Mouse (Mus musculus) limb, embryonic 13.5 days (tissue): Measurements from ENCODE around the gene Gper1. TPM values are rescaled to one million over a fixed set of nuclear protein-coding genes. Genes with fewer than 3 reads are reported as not detected.

ENCODE experiments used
- ATAC-seq: fragments of 200-750 bp; cut with Nextera tagmentation; 2 replicates; pipeline ENCODE4 v1.8.0; 2017; ENCODE audit warnings: low read depth, moderate number of reproducible peaks, moderate TSS enrichment; ENCODE audit not compliant: low FRiP score
- H3K27ac ChIP-seq: fragments of 300-500 bp; sonication (generic); 2 replicates; pipeline ENCODE4 v1.5.1; 2015; ENCODE audit warnings: inconsistent platforms, mild to moderate bottlenecking, moderate library complexity
- H3K27me3 ChIP-seq: fragments of 300-500 bp; sonication (generic); 2 replicates; pipeline ENCODE4 v1.6.1; 2015; ENCODE audit warnings: mild to moderate bottlenecking, inconsistent platforms
- H3K36me3 ChIP-seq: fragments of 300-500 bp; sonication (generic); 2 replicates; pipeline ENCODE4 v1.6.1; 2015; ENCODE audit warnings: inconsistent platforms, mild to moderate bottlenecking, moderate library complexity
- H3K4me1 ChIP-seq: fragments of 300-500 bp; sonication (generic); 2 replicates; pipeline ENCODE4 v1.6.1; 2015; ENCODE audit warnings: inconsistent platforms
- H3K4me2 ChIP-seq: fragments of 300-500 bp; sonication (generic); replicated peaks from 2 replicates; pipeline ENCODE4 v1.6.1; 2015; ENCODE audit warnings: inconsistent platforms, mild to moderate bottlenecking, moderate library complexity
- H3K4me3 ChIP-seq: fragments of 300-500 bp; sonication (generic); 2 replicates; pipeline ENCODE4 v1.5.1; 2015; ENCODE audit warnings: moderate library complexity, mild to moderate bottlenecking, inconsistent platforms
- H3K9ac ChIP-seq: fragments of 300-500 bp; sonication (generic); 2 replicates; pipeline ENCODE4 v1.6.1; 2015; ENCODE audit warnings: mild to moderate bottlenecking, inconsistent platforms
- H3K9me3 ChIP-seq: fragments of 300-500 bp; sonication (generic); 2 replicates; pipeline ENCODE4 v1.6.1; 2016; ENCODE audit warnings: inconsistent platforms
- WGBS: fragments of 180-500 bp; shearing (Covaris S2); methylation state at CpG from one replicate; pipeline ENCODE4 v1.1.7; 2015; 5-methylcytosine and 5-hydroxymethylcytosine counted together
- polyA plus RNA-seq: library from polyadenylated mRNA; unstranded; fragments of >200 nt; fragmentation: Nextera tagmentation; extraction: Ambion mirVana; gene quantifications from 2 replicates; pipeline ENCODE4 v1.2.1, GENCODE M21; 2015

Gper1 gene
- polyA plus RNA-seq, 1 experiment from 2014 or later: 3.5 TPM

DNA sequence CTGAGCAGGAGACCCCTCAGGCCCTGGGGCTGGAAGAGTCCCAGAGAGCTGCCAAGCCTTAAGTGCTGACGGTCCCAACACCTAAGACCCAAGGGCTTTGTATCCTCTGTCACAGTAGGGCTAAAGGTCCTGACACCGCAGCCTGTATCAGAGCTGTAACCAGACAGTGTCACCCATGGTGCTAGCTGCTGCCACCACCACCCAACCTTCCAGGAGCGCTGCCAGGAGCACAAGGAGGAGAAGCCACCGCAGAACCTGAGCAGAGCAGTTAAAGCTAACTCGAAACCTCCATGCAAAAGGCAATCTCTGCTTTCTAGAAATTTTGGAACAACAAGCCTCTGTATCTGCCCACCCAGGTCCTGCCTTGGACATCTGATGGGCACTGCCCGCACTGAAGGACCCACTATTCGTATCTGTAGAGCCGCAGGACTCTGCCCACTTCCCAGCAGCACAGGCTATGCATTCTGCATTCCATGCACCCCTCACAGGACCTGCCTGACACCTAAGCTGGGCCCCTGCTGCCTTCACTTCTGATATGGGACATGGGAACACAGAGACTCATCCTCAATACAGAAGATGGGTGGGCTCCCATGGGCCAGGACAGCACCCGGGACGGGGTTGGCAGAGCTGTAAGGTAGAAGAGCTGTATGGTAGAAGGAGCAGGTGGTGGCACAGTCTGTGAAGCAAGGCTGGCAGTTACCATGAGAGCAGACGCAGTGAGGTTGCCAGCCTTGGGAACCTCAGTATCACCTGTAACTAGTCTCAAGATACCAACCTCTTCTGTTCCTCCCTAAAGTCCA, 18.2 kb downstream of the Gper1 start:
- no peaks in the 10 kb centered on the region for H3K27me3 ChIP-seq
- no peaks in the 10 kb centered on the region for H3K9me3 ChIP-seq
- WGBS: 91% methylated on average over 11 of the region's 11 CpGs
- H3K4me3 ChIP-seq: no peak overlapping the region
- no peak for ATAC-seq
- H3K4me1 ChIP-seq: peaks cover 5% of the 10 kb centered on the region; the same call in 1 of the 2 replicates
- no peak overlapping the region for H3K27ac ChIP-seq
- H3K4me2 ChIP-seq: no peak overlapping the region
- H3K9ac ChIP-seq: no peak overlapping the region
- peaks cover 5% of the 10 kb centered on the region; the same call in 1 of the 2 replicates for H3K36me3 ChIP-seq

DNA sequence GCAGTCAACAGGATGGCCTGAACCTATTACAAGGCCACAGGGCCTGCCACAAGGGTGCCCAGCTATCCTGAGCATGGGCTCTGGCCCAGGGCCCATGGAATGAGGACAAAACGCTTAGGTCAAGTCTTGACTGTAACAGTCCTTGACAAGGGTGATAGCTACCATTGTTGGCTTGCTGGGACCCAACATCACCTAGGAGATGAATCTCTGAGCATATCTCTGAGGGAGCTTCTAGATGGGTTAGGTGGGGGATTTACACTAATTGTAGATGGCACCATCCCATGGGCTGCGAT, 18.7 kb downstream of the Gper1 start:
- Histone ChIP-seq H3K36me3 (peaks cover 2% of the 10 kb centered on the region; the same call in 1 of the 2 replicates), H3K4me3 (no peak overlapping the region), H3K9ac (no peak overlapping the region), H3K4me1 (peaks cover 5% of the 10 kb centered on the region; the same call in 1 of the 2 replicates), H3K9me3 (no peaks in the 10 kb centered on the region), H3K27me3 (no peaks in the 10 kb centered on the region), H3K27ac (no peak overlapping the region), H3K4me2 (no peak overlapping the region)
- WGBS: 93% methylated on average over 2 of the region's 2 CpGs
- no peak for ATAC-seq

DNA sequence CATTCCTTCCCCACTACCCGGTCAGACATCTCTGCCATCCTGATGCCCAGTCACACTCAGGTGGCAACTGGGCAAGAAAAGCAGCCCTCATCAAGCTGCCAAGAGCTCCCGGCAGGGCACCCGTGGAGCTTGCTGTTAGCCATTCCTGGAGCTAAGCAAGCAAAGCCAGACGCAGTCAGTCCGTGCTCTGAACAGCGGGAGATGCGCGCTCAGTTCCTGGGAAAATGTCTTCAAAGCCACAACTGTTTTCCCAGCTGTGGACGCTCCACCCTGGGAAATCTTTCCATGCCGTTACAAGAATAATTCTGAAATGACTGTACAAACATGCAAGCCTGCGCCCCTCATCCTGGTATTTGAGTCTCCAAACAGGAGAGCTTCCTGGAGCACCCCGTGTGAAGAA, 19.5 kb downstream of the Gper1 start:
- H3K4me1 ChIP-seq: peaks cover 5% of the 10 kb centered on the region; the same call in 1 of the 2 replicates
- H3K4me3 ChIP-seq: no peak overlapping the region
- 0 out of 2 replicates have a peak overlapping the region, but pooled peaks have one; percentile 19 for H3K9ac ChIP-seq
- no peak overlapping the region for H3K4me2 ChIP-seq
- H3K27ac ChIP-seq: peak overlapping the region; percentile 10; the same call in 1 of the 2 replicates
- ATAC-seq: no peak
- no peaks in the 10 kb centered on the region for H3K27me3 ChIP-seq
- H3K9me3 ChIP-seq: no peaks in the 10 kb centered on the region
- H3K36me3 ChIP-seq: no peaks in the 10 kb centered on the region
- 76% methylated on average over 12 of the region's 12 CpGs for WGBS

DNA sequence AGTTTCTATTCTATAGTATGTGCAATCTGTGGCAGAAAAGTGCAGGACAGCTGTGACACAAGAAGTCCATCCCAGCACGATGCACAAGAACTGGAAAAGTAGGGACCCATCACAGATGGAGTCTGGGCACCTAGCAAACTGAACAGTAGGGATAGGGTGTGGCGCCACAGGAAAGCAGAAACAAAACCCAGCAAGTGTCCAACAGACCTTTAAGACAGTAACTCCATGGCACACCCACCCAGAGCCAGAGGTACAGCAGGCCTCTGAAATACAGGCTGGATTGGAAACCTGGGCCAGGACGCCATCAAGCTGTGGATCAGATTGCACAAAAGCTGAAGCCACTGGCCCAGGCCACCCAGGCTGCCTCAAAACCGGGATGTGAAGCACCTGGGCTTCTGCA, 20.0 kb downstream of the Gper1 start:
- 0 out of 2 replicates have a peak overlapping the region, but pooled peaks have one; percentile 10 for H3K27ac ChIP-seq
- no peak overlapping the region for H3K4me2 ChIP-seq
- H3K4me1 ChIP-seq: peaks cover 5% of the 10 kb centered on the region; the same call in 1 of the 2 replicates
- H3K9me3 ChIP-seq: no peaks in the 10 kb centered on the region
- H3K9ac ChIP-seq: no peak overlapping the region
- no peaks in the 10 kb centered on the region for H3K36me3 ChIP-seq
- H3K4me3 ChIP-seq: no peak overlapping the region
- 67% methylated on average over 4 of the region's 4 CpGs for WGBS
- H3K27me3 ChIP-seq: no peaks in the 10 kb centered on the region
- no peak for ATAC-seq

DNA sequence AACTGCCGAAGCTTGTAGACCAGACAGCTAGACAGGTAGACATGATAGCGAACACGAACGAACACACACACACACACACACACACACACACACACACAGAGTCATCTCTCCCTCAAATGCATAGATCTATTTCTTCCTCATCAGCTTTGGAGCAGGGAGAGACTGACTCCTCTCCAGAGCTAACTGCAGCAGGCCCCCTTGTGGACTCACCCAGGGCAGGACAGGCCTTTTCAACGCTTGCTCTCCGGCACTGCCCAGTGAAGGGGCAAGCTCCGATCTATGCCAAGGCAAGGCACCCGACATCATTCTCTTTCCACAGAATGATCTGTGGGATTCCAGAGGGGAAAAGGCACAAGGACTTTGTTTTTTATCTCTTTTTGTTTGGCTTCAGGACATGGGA, 22.3 kb downstream of the Gper1 start:
- Histone ChIP-seq H3K9ac (no peak overlapping the region), H3K27ac (no peak overlapping the region), H3K9me3 (no peaks in the 10 kb centered on the region), H3K36me3 (no peaks in the 10 kb centered on the region), H3K4me3 (no peak overlapping the region), H3K4me2 (no peak overlapping the region), H3K4me1 (peaks cover 11% of the 10 kb centered on the region), H3K27me3 (no peaks in the 10 kb centered on the region)
- 91% methylated on average over 8 of the region's 8 CpGs for WGBS
- no peak for ATAC-seq

DNA sequence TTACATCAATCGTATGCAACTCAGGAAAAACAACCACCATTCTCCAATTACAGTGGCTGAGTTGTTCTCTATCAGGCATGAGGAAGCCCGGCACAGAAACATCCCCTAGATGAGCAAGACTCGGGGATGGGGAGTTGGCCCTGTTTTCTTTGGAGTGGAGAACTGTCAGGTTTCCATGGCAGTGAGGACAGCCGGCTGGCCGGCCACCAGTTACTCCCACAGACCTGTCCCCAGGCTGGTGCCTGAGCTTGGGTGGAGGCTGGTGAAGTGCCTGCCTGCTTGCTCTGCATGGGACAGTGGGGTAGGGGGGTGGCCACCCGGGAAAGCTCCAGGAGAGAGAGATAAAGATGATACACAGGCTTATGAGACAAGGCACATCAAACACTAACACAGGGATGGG, 25.1 kb downstream of the Gper1 start:
- ATAC-seq: no peak
- H3K9me3 ChIP-seq: no peaks in the 10 kb centered on the region
- H3K36me3 ChIP-seq: peaks cover 8% of the 10 kb centered on the region; the same call in 1 of the 2 replicates
- no peaks in the 10 kb centered on the region for H3K27me3 ChIP-seq
- no peak overlapping the region for H3K4me3 ChIP-seq
- WGBS: 71% methylated on average over 6 of the region's 6 CpGs
- H3K27ac ChIP-seq: no peak overlapping the region
- H3K9ac ChIP-seq: no peak overlapping the region
- no peak overlapping the region for H3K4me2 ChIP-seq
- H3K4me1 ChIP-seq: peaks cover 9% of the 10 kb centered on the region

DNA sequence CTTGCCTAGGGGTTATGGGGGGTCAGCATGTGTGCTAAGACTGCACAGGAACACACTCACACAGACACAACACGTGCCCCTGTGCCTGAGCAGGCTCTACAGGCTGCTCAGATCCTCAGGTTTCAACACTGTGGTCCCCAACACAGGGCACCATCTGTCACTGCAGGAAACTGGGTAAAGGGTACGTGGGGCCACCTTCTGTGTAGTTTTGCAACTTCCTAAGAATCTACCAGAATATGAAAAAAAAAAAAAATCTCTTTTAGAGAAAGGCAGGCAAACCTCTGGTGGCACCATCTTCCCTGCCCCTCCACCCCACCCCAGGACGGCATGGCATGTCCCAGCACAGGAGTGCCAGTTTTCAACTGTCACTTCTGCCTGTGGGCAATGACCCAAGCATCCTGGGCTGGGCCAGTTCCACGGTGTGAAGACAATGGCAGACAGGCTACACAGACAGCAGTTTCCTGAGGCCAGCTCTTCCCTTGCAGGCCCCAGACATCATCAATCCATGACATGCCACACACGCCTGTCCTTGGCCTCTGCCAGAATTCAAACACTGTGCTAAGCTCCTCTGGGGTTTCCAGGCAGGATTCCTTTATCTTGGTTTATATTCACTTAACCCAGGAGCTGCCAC, 26.3 kb downstream of the Gper1 start:
- no peak for ATAC-seq

DNA sequence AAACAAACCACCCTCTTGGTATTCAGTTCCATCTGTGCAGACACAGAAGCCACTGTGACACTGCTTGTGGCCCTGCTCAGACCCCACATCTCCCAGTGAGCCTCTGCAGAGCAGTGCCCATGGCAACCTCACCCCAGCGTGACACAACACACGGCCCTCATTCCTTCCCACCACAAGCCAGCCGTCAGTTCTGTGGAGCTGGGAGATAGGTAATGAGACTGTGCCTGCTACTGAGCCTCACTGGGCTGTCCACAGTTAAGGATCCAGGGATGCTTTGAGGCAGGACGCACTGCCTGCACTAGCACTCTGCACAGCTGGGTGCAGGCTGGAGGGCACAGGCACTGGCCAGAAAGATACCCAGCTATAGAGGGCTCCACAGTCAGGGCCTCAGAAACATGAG, 27.0 kb downstream of the Gper1 start:
- ATAC-seq: no peak
- WGBS: 52% methylated on average over 4 of the region's 4 CpGs
- Histone ChIP-seq H3K4me1 (peaks cover 9% of the 10 kb centered on the region), H3K27ac (no peak overlapping the region), H3K9me3 (no peaks in the 10 kb centered on the region), H3K9ac (peak overlapping the region; percentile 27; the same call in 1 of the 2 replicates), H3K36me3 (peaks cover 17% of the 10 kb centered on the region; the same call in 1 of the 2 replicates), H3K4me3 (no peak overlapping the region), H3K4me2 (no peak overlapping the region), H3K27me3 (no peaks in the 10 kb centered on the region)

More for the DNA sequence above, 26.3 kb downstream of the Gper1 start:
- H3K9ac ChIP-seq: peak overlapping the region; percentile 27; the same call in 1 of the 2 replicates
- no peak overlapping the region for H3K27ac ChIP-seq
- H3K4me2 ChIP-seq: no peak overlapping the region
- H3K4me3 ChIP-seq: no peak overlapping the region
- H3K36me3 ChIP-seq: peaks cover 15% of the 10 kb centered on the region; the same call in 1 of the 2 replicates
- WGBS: 65% methylated on average over 5 of the region's 5 CpGs
- H3K27me3 ChIP-seq: no peaks in the 10 kb centered on the region
- H3K9me3 ChIP-seq: no peaks in the 10 kb centered on the region
- peaks cover 9% of the 10 kb centered on the region for H3K4me1 ChIP-seq

DNA sequence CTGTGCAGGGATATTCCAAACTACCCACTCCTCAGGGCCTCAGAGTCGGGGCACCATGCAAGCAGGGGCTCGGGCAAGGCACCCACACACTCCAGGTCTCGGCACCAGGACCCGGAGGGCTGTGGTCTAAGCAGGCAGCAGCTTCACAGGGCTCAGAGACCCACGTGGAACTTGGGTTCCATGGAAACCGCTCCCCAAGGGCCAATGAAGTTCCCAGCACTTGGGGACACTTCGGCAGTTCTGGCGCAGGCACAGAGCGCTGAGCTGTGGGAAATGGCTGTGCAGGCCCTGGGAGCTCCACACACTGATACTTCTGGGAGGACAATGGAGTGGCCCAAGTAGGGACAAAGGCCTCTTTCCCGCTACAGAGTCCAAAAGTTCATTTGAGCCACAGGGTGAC, 30.1 kb downstream of the Gper1 start:
- H3K27ac ChIP-seq: no peak overlapping the region
- H3K36me3 ChIP-seq: peaks cover 20% of the 10 kb centered on the region; the same call in 1 of the 2 replicates
- WGBS: 90% methylated on average over 10 of the region's 10 CpGs
- peaks cover 9% of the 10 kb centered on the region for H3K4me1 ChIP-seq
- no peak overlapping the region for H3K4me2 ChIP-seq
- H3K4me3 ChIP-seq: no peak overlapping the region
- H3K27me3 ChIP-seq: no peaks in the 10 kb centered on the region
- ATAC-seq: no peak
- no peaks in the 10 kb centered on the region for H3K9me3 ChIP-seq
- no peak overlapping the region for H3K9ac ChIP-seq

DNA sequence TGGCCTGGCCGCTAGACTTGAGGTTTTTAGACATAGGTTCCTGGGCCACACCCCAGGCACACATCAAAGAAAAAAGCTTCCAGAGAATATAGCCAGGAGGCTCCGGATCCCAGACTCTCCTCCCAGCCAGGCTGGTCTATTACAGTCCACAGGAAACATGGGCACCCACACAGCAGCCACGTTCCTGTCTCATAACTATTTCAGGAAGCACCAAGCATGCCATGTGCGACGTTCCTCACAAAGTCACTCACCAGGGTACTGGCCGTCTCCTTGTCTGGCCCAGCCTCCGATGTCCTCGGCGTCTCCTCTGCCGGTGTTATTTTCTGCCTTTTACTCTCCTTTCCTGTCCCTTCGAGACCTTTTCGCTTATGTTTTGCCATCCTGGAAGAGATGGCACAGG, 32.2 kb downstream of the Gper1 start:
- Histone ChIP-seq H3K9me3 (no peaks in the 10 kb centered on the region), H3K4me2 (no peak overlapping the region), H3K27me3 (no peaks in the 10 kb centered on the region), H3K4me3 (no peak overlapping the region), H3K27ac (no peak overlapping the region), H3K9ac (no peak overlapping the region), H3K4me1 (peaks cover 9% of the 10 kb centered on the region), H3K36me3 (peaks cover 20% of the 10 kb centered on the region; the same call in 1 of the 2 replicates)
- no peak for ATAC-seq
- 92% methylated on average over 12 of the region's 12 CpGs for WGBS

DNA sequence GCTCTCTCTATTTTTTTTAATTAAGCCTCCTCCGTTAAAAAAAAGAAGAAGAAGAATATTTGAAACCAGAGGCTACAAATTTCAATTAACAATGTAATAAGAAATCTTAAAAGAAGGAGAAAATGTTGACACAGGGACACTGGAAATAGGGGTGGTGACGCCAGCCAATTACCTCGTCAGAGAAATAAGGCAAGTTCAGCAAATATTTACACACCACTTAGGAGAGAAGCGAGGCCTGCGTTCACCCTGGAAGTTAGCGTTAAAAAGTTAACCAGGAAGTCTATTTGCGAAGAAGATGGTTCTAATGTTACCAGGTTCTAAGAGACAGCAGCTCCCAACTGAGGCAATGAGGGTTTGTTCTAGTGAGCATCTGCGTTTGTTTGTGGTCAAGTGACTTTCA, 34.3 kb downstream of the Gper1 start:
- ATAC-seq: no peak
- Histone ChIP-seq H3K27ac (no peak overlapping the region), H3K9ac (no peak overlapping the region), H3K36me3 (peaks cover 20% of the 10 kb centered on the region; the same call in 1 of the 2 replicates), H3K4me3 (no peak overlapping the region), H3K27me3 (no peaks in the 10 kb centered on the region), H3K4me1 (peaks cover 12% of the 10 kb centered on the region), H3K9me3 (no peaks in the 10 kb centered on the region), H3K4me2 (no peak overlapping the region)
- WGBS: 89% methylated on average over 8 of the region's 8 CpGs

DNA sequence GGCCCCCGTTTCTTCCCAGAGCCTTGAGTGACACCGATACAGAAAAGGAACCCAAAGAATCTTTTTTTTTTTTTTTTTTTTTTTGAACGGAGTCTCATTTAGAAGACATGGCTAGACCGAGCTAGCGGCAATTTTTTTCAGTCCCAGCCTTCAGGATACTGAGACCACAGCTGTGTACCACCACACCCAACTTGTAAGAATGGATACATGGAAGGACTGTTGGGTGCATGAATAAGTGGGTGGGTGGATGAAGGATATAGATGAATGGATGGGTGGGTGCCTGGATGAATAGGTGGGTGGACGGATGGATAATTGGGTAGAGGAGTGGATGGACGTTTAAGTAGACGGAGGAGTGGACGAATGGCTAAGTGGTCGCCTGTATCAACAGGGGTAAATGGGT, 37.0 kb downstream of the Gper1 start:
- peak overlapping the region; percentile 70 for H3K9ac ChIP-seq
- ATAC-seq: peak; percentile 3; the same call in 1 of the 2 replicates
- H3K4me1 ChIP-seq: peaks cover 12% of the 10 kb centered on the region
- WGBS: 13% methylated on average over 10 of the region's 10 CpGs
- H3K4me2 ChIP-seq: peak overlapping the region; percentile 83
- H3K27me3 ChIP-seq: no peaks in the 10 kb centered on the region
- H3K9me3 ChIP-seq: no peaks in the 10 kb centered on the region
- H3K27ac ChIP-seq: no peak overlapping the region
- peaks cover 3% of the 10 kb centered on the region; the same call in 1 of the 2 replicates for H3K36me3 ChIP-seq
- peak overlapping the region; percentile 67 for H3K4me3 ChIP-seq
